Mouse (Mus musculus): ENCODE measurements around the gene Ciao2a. TPM values are rescaled to one million over a fixed set of nuclear protein-coding genes. Genes with fewer than 3 reads are reported as not detected.
A peak's percentile ranks its signal among the peaks of the same experiment; 100 is the strongest.

Ciao2a gene
- polyA plus RNA-seq, 1 experiment from 2014 or later: 110 TPM

GRCm38 (mm10) chr9:66177975-66178374 lies 51.6 kb downstream of the Ciao2a start:
- Histone ChIP-seq H3K36me3 (ENCODE audit: insufficient read depth, low read length) (no peaks in the 10 kb centered on the region), H3K27ac (ENCODE audit: low read length) (no peak overlapping the region), H3K4me2 (replicated peaks; ENCODE audit: low read depth, low read length) (no peak overlapping the region), H3K27me3 (replicated peaks; ENCODE audit: insufficient read depth, low read length) (no peaks in the 10 kb centered on the region), H3K9ac (replicated peaks; ENCODE audit: low read depth) (no peak overlapping the region), H3K4me1 (ENCODE audit: insufficient read depth, low read depth, low read length) (peaks cover 4% of the 10 kb centered on the region; the same call in 1 of the 2 replicates), H3K4me3 (ENCODE audit: low read depth, low read length) (no peak overlapping the region), H3K9me3 (ENCODE audit: low read length) (no peaks in the 10 kb centered on the region)
- WGBS: 42% methylated on average over 1 of the region's 1 CpGs
- TF ChIP-seq EP300 (IDR thresholded peaks at IDR 0.05): no peak
- TF ChIP-seq CTCF (IDR thresholded peaks at IDR 0.05): no peak
- DNase-seq (ENCODE audit: low spot score): no peak
- ATAC-seq: no peak

DNA sequence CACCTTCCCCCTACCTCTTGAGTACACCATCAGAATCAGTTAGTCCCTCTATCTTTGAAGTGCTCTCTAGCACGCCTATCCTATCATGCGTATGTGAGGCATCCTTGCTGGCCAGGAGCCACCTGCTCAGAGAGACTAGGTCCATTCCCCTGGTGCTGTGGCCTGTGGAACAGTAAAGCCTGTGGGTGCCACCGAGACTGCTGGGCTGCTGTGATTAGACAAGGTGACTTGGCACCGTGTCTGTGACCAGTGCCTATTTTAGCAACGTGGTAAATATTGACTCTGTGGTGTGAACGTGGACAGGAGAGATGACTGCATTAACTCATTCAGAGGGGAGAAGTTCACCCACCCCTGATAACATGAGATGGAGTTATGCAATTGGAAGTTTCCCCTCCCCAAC lies 53.4 kb downstream of the Ciao2a start:
- ATAC-seq: peak; percentile 43
- H3K27me3 ChIP-seq (replicated peaks; ENCODE audit: insufficient read depth, low read length): no peaks in the 10 kb centered on the region
- H3K9ac ChIP-seq (replicated peaks; ENCODE audit: low read depth): no peak overlapping the region
- H3K4me2 ChIP-seq (replicated peaks; ENCODE audit: low read depth, low read length): no peak overlapping the region
- peak overlapping the region; percentile 38; the same call in 1 of the 2 replicates for H3K27ac ChIP-seq (ENCODE audit: low read length)
- no peak overlapping the region for H3K4me3 ChIP-seq (ENCODE audit: low read depth, low read length)
- DNase-seq (ENCODE audit: low spot score): peak; percentile 55
- 44% methylated on average over 6 of the region's 6 CpGs for WGBS
- no peaks in the 10 kb centered on the region for H3K9me3 ChIP-seq (ENCODE audit: low read length)
- no peaks in the 10 kb centered on the region for H3K36me3 ChIP-seq (ENCODE audit: insufficient read depth, low read length)
- H3K4me1 ChIP-seq (ENCODE audit: insufficient read depth, low read depth, low read length): peaks cover 4% of the 10 kb centered on the region; the same call in 1 of the 2 replicates
- TF ChIP-seq EP300 (IDR thresholded peaks at IDR 0.05) (peak; percentile 31; the same call in 1 of the 2 replicates), CTCF (IDR thresholded peaks at IDR 0.05) (no peak)

DNA sequence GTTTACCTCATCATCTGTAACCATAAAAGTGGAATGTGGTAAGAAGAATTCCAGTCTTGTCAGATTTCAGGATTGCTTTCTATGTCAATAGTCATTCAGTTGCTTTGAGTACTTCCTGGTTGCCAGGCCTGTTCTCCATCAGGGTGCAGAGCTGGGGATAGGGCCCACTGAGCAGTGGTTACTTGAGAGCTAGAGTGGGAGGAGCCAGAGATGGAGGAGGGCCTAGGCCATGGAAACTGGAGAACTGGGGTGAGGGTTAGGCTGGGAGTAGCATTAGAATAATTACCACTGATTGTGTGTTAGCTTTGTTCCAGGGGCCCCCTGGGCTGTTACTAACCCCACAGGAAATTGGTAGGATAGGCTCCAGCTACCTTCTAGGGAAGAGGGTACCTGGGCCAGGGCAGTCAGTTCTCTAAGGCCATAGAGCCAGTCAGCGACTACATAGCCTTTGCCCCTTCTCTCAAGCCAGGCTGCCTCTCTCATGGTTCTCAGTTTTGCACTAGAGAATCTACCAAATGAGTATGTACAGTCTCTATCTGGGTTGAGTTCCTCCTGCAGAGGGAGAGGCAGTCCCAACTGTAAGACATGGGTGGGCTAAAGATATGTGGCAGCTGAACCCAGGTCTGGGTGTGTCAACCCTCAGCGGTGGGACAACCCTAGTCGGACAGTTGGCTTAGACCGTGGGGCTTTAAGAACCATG lies 54.9 kb downstream of the Ciao2a start:
- Histone ChIP-seq H3K36me3 (ENCODE audit: insufficient read depth, low read length) (no peaks in the 10 kb centered on the region), H3K4me3 (ENCODE audit: low read depth, low read length) (no peak overlapping the region), H3K27me3 (replicated peaks; ENCODE audit: insufficient read depth, low read length) (no peaks in the 10 kb centered on the region), H3K9me3 (ENCODE audit: low read length) (no peaks in the 10 kb centered on the region), H3K27ac (ENCODE audit: low read length) (peak overlapping the region; percentile 79), H3K4me2 (replicated peaks; ENCODE audit: low read depth, low read length) (0 out of 2 replicates have a peak overlapping the region, but pooled peaks have one; percentile 11), H3K9ac (replicated peaks; ENCODE audit: low read depth) (no peak overlapping the region), H3K4me1 (ENCODE audit: insufficient read depth, low read depth, low read length) (peaks cover 4% of the 10 kb centered on the region; the same call in 1 of the 2 replicates)
- ATAC-seq (peak; percentile 94), DNase-seq (ENCODE audit: low spot score) (peak; percentile 90)
- TF ChIP-seq CTCF (IDR thresholded peaks at IDR 0.05) (no peak), EP300 (IDR thresholded peaks at IDR 0.05) (peak; percentile 93)
- 45% methylated on average over 4 of the region's 4 CpGs for WGBS

DNA sequence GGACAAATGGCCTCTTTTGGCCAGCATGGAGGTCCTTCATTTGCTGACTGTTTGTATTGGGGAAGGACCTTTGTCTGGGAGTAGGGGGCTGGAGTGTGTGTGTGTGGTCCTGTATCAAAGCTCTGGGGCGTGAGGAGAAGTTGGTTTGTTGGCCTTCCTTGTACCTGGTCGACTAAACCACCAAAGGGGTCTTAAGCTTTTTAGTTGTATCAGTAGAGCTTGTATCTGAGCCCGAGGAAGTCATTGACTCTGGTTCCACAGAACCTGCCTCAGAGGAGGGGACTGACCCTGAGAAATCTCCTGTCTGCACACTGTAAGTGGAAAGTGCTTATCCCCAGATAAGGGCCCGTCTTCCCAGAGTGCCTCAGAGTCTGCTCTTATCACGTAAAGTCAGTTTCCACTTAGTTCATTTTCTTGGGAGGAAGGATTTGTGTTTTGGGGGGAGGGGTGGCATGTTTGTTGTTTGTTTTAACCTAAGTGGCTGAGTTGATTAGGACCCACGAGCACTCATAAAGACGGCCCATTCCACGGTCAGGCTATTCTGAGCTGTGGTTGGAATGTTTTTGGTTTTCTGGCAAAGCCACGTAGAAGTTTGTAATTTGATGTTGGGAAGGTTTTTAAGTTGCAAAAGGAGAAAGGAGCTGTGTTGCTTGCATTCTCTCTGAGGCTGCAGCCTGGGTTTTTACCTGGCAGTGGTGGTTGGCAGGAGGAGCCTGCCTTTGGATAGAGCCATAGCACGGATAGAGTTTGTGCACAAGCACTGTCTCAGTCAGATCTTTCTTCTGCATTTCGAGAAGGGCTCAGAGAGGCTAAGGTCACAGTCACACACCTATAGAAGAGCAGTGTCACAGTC lies 55.6 kb downstream of the Ciao2a start:
- Histone ChIP-seq H3K4me1 (ENCODE audit: insufficient read depth, low read depth, low read length) (peaks cover 4% of the 10 kb centered on the region; the same call in 1 of the 2 replicates), H3K36me3 (ENCODE audit: insufficient read depth, low read length) (no peaks in the 10 kb centered on the region), H3K27ac (ENCODE audit: low read length) (peak overlapping the region; percentile 79), H3K27me3 (replicated peaks; ENCODE audit: insufficient read depth, low read length) (no peaks in the 10 kb centered on the region), H3K4me2 (replicated peaks; ENCODE audit: low read depth, low read length) (no peak overlapping the region), H3K9me3 (ENCODE audit: low read length) (no peaks in the 10 kb centered on the region), H3K4me3 (ENCODE audit: low read depth, low read length) (no peak overlapping the region), H3K9ac (replicated peaks; ENCODE audit: low read depth) (no peak overlapping the region)
- DNase-seq (ENCODE audit: low spot score) (no peak), ATAC-seq (peak; percentile 13; the same call in 1 of the 2 replicates)
- TF ChIP-seq CTCF (IDR thresholded peaks at IDR 0.05): no peak
- TF ChIP-seq EP300 (IDR thresholded peaks at IDR 0.05): peak; percentile 61; the same call in 1 of the 2 replicates
- WGBS: 30% methylated on average over 11 of the region's 11 CpGs

- Histone ChIP-seq H3K27me3 (replicated peaks; ENCODE audit: insufficient read depth, low read length) (no peaks in the 10 kb centered on the region), H3K4me3 (ENCODE audit: low read depth, low read length) (no peak overlapping the region), H3K4me1 (ENCODE audit: insufficient read depth, low read depth, low read length) (peaks cover 4% of the 10 kb centered on the region; the same call in 1 of the 2 replicates), H3K9me3 (ENCODE audit: low read length) (no peaks in the 10 kb centered on the region), H3K36me3 (ENCODE audit: insufficient read depth, low read length) (no peaks in the 10 kb centered on the region), H3K27ac (ENCODE audit: low read length) (peak overlapping the region; percentile 79; the same call in 1 of the 2 replicates), H3K9ac (replicated peaks; ENCODE audit: low read depth) (no peak overlapping the region), H3K4me2 (replicated peaks; ENCODE audit: low read depth, low read length) (no peak overlapping the region)
- DNase-seq (ENCODE audit: low spot score): no peak
- 61% methylated on average over 3 of the region's 3 CpGs for WGBS
- TF ChIP-seq CTCF (IDR thresholded peaks at IDR 0.05) (no peak), EP300 (IDR thresholded peaks at IDR 0.05) (no peak)
- ATAC-seq: no peak
These were observed 56.2 kb downstream of the Ciao2a start for GRCm38 (mm10) chr9:66182679-66182993.

DNA sequence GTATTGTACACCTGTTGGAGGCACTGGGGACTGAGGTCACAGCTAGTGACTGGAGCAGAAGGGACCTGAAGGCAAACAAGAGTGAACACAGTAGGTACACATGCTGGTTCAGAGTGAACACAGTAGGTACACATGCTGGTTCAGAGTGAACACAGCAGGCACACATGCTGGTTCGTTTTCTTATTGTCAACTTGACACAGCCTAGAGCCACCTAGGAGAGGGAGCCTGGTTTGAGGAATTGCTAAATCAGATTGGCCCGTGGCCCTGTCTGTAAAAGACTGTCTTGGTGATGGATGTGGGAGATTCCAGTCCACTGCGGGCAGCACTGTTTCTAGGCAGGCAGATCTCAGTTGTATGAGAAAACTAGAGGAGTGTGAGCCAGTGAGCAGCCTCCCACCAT lies 56.6 kb downstream of the Ciao2a start:
- Histone ChIP-seq H3K27me3 (replicated peaks; ENCODE audit: insufficient read depth, low read length) (no peaks in the 10 kb centered on the region), H3K4me1 (ENCODE audit: insufficient read depth, low read depth, low read length) (peaks cover 4% of the 10 kb centered on the region; the same call in 1 of the 2 replicates), H3K9me3 (ENCODE audit: low read length) (no peaks in the 10 kb centered on the region), H3K9ac (replicated peaks; ENCODE audit: low read depth) (no peak overlapping the region), H3K4me3 (ENCODE audit: low read depth, low read length) (no peak overlapping the region), H3K36me3 (ENCODE audit: insufficient read depth, low read length) (no peaks in the 10 kb centered on the region), H3K27ac (ENCODE audit: low read length) (0 out of 2 replicates have a peak overlapping the region, but pooled peaks have one; percentile 79), H3K4me2 (replicated peaks; ENCODE audit: low read depth, low read length) (no peak overlapping the region)
- TF ChIP-seq CTCF (IDR thresholded peaks at IDR 0.05) (no peak), EP300 (IDR thresholded peaks at IDR 0.05) (no peak)
- WGBS: 55% methylated on average over 3 of the region's 3 CpGs
- no peak for DNase-seq (ENCODE audit: low spot score)
- ATAC-seq: no peak

All from lung, postnatal 0 days (tissue).